Mouse (Mus musculus) frontal cortex, postnatal 25 days (tissue): Measurements from ENCODE around the gene Gabpa.

Experiments used
- DNase-seq, 2 experiments: peaks; one replicate each; pipeline ENCODE4 v3.0.0; 2022; ENCODE audit warnings: low spot score in 2 of 2

Gabpa gene

DNA sequence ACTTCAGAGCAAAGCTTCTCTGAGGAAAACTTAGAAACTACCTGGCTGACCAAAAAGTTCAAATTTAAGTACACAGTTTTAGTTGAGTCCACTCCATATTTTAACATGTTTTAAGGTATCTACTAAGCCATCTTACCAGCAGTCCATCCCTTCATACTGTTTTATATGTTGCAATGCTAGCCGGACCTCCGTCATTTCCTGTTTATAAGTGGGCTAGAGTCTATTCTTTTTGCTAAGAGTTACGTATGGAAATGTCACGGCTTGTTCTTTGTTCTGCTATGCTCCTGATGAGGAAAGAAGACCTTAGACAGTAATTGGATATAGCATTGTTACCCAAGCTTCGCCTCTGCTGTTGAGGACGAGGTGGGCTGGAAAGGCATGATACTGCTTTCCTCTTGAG, 18.8 kb downstream of the Gabpa start:
- no peak for DNase-seq

DNA sequence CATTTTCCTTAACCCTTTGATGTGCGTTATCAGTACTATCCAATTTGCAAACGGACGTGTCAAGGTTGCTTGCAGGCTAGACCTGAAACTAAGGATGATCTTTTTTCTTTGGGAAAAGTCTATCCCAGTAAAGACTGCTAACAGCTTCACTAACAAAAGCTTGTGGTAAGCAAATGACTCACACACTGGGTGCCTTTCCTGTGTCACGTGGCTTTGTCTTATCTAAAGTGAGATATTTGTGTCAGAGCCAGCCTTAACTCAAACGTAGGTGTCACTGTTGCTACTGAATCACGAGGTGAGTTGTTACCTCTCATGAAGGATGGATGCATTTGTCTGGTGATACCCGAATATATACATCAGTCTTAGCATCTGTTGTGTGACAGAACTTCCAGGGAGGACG, 29.9 kb downstream of the Gabpa start:
- DNase-seq: no peak

DNA sequence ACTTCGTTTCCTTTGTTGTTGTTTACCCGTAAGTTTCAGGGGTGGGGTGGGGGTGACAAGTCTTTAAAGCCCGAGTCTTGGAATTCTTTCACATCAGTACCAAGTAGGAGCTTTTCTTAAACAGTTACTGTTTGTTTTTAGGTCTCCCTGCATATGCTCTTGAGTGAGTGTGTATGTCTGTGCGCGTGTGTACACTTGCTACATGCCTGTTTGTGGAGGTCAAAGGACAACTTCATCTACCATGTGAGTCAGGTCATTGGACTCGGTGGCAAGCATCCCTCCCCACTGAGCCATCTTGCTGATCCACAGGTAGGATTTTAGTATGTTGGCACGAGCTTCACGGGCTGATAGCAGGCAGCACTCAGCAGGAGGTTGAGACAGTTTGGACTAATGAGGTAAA, 39.1 kb downstream of the Gabpa start:
- DNase-seq: no peak

DNA sequence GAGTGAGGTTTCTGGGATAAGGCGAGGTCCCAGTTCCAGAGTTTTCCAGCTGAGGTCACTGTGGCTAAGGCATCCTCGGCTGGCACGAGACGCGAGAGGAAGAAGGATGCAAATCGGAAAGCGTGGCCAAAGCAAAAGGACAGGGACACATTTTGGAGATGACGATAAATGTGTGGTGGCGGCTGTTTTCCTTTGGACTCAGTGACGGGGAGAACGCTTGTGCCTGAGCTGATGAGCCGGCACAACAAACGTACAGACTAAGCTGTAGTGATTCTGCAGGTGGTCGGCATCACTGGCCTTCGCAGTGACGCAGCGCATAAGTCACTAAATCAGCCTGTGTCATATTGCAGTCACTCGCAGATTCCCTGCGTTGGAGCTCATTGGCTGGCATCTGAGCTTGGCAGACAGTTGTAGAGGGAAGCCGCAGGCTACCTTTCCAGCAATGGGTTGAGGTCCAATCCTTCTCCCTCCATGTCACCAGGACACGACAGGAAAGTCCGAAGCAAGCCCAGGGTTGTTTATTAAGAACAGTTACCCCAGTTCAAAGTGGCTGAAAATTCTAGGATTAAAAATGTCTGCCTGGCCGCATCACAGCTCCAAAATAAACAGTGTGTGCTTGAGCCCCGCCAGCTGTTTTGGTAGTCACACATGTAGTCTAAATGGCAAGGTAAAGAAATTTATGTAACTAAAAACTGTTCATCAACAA, 40.4 kb downstream of the Gabpa start:
- peak; percentile 10 to 27 for DNase-seq

DNA sequence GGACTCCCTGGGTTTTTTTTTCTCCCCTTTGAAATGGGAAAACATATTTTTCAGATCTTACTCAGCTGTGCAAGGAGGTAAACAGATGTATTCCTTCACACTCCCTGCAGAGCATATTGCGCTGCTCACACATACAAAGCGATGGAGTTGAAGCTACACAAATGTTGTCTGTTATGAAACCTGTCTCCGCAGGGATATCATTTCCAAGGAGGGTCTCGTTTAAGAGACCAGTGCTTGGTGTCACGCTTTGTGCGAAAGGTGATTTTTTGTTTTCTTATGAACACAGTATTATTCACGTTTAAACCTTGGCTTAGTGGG, 41.0 kb downstream of the Gabpa start:
- DNase-seq: no peak

DNA sequence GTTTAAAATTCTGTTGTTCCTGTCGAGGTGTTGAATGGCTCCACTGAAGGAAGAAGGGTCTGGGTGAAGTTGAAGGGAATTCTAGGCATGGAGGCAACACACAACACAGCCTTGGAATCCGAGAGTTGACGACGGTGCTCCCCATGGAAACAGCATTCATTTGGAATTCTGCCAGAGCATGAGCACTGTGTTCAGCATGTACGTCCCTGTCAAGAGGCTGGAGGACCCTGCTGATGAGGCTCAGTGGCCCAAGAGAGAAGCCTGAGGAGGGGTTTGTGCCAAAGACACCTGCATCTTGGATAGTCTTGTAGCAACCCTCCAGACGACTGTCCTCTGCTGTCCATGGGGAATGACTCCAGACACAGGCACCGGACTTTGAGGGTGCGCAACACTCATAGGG, 41.4 kb downstream of the Gabpa start:
- DNase-seq: no peak

DNA sequence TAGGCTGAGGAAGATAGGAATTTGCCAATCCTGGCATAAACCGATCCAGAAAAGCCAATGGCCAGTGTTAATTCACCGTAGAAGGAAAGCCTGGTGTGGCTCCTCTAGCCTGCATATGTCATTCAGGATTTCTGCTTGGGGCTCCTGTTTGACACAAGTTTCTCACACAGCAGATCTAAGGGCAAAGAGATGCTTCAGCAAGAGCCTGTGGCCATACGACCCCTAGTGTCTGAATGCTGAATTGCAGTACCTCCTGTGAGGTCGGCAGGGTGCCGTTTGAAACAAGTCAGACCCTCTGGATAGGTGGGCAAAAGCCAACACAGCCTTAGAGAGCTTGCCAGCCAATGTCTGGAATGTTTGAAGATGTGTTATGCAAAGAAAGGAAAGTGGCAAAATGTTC, 44.4 kb downstream of the Gabpa start:
- DNase-seq: peak; percentile 48 to 57

DNA sequence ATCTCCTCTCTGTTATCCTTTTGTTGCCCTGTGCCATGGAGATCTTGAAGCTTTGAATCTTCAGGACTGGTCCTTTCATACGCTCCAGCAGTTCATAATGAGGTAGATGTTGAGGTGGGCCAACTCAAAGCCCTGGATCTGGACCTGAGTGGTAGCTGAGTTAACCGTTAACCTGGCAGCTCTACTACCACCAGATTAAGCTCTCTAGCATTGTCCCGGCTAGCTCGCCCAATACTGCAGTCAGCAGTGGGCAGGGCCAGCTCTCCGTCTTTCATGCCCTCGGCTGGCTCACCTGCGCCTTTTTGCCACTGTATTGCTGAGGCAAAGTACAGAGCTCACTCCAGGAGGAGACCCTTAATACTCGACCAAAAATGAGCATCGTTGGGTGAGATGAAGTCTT, 46.4 kb downstream of the Gabpa start:
- no peak for DNase-seq

DNA sequence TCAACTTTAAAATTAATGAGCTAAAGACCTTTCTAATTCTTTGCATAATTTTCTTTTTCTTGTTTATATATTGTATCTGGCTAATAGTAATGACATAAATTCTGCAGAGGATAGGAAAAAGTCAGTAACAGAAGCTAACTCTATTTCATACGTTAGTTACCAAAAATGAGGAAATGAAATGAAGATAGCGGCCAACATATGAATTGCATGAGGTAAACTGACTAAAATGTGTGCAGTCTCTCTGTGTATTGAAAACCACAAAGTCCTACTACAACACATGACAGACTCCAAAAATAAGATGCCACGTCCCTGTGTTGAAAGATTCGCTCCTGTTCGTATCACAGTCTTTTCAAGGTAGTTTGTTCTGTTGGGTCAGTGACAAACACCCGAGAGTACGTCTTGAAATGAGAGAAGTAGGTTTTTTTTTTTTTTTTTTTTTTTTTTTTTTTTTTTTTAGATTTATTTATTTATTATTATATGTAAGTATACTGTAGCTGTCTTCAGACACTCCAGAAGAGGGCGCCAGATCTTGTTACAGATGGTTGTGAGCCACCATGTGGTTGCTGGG, 47.1 kb downstream of the Gabpa start:
- no peak for DNase-seq

DNA sequence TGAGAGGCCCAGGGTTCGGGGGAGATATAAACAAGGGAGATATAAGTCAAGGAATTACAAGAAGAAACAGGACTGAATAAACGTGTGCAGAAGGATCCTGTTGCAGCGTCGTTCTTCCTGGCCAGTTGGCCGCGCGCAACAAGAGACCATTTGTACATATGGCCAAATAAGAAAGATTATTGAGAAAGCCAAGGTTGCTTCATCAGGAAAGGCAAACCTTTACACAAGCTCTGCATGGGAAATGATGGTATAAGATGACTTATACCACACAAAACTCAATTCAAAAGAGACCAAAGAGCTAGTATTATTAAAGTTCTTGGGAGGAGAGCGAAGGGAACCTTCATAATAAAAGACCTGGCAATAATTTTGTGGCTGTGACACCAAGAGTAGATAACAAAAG, 49.8 kb downstream of the Gabpa start:
- DNase-seq: no peak

DNA sequence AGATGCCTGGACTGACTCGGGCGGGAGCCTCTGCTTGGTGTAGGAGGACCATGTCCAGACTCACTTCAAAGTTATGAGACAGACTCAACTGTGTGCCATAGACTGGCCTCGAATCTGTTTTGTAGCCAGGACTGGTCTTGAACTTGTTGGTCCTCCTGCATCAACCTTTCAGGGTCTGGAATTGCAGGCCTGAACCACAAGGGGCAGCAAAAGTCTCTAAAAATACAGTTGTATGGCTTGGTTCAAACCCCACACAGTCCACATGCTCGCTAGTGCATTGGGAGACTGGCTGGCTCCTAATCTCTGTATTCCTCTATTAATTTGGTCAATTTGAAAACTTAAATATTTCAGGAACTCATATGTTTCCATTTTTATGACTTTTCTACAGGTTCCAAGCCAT, 68.3 kb downstream of the Gabpa start:
- no peak for DNase-seq

DNA sequence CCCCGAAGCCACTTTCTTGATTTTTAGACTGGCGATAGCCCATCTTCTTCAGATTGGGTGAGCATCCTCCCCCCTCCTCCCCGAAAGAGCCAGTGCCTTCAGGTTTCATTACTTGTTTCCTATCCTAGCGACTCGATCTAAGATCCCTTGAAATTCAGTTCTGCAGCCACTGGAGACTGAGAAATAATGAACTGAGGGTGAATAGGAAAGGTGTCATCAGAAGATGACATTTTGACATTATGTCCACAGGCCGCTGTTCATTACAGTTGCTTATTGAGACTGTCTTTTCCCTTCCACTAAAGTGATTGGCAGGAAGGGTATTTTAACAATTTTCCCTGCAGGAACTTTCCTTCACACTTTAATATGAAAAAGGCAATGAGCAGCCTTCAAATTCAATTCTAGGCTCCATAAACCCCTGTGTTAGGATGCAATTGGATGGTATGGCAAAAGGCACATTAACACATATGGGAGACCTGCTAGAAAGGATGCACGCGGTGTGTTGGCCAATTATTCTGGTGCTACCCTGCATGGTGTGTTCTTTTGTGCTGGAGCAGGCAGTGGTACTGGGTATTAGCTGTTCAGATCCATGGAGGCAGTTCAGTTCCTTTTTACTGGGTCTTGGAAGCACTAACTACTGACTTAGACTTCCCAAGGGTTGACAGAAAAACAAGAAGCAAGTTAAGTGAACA, 76.9 kb downstream of the Gabpa start:
- no peak for DNase-seq
